Mouse (Mus musculus): ENCODE measurements around the gene Sav1. TPM values are rescaled to one million over a fixed set of nuclear protein-coding genes. Genes with fewer than 3 reads are reported as not detected.

Gene Sav1
- total RNA-seq (2021): 10 to 100 TPM; 16.9 to 19.6 TPM
- long read RNA-seq, experiment 1, transcript Sav1-201 (5 exons, 2,524 nt): major isoform, 12 of 15 reads
- long read RNA-seq, experiment 1, partial matches to known transcripts: 2 of 15 reads
- long read RNA-seq, experiment 1, other reads (novel, unspliced or antisense): 1 of 15 reads
- long read RNA-seq, experiment 2, transcript Sav1-201 (5 exons, 2,524 nt): major isoform, 12 of 17 reads
- long read RNA-seq, experiment 2, partial matches to known transcripts: 0 of 17 reads
- long read RNA-seq, experiment 2, other reads (novel, unspliced or antisense): 5 of 17 reads

- peak; percentile 84 for DNase-seq (ENCODE audit: low spot score in 2 of 2)
Observed at GRCm38 (mm10) chr12:69986786-69987497, at the start of gene Sav1. Sav1 (minus strand) TSS chr12:69987002.

- no peak for DNase-seq (ENCODE audit: low spot score in 2 of 2)
Observed at GRCm38 (mm10) chr12:70026233-70026632, 39.4 kb upstream of the Sav1 start.

- DNase-seq (ENCODE audit: low spot score in 2 of 2): no peak
Observed at GRCm38 (mm10) chr12:70025431-70025830, 38.6 kb upstream of the Sav1 start.

GRCm38 (mm10) chr12:70023580-70023979, 36.8 kb upstream of the Sav1 start:
- no peak for DNase-seq (ENCODE audit: low spot score in 2 of 2)

- no peak for DNase-seq (ENCODE audit: low spot score in 2 of 2)
Observed at GRCm38 (mm10) chr12:70018153-70018552, 31.4 kb upstream of the Sav1 start.

GRCm38 (mm10) chr12:70015936-70016335, 29.1 kb upstream of the Sav1 start:
- no peak for DNase-seq (ENCODE audit: low spot score in 2 of 2)

- no peak for DNase-seq (ENCODE audit: low spot score in 2 of 2)
Observed at GRCm38 (mm10) chr12:70011681-70012080, 24.9 kb upstream of the Sav1 start.

GRCm38 (mm10) chr12:70010356-70010755, 23.6 kb upstream of the Sav1 start:
- DNase-seq (ENCODE audit: low spot score in 2 of 2): no peak

- DNase-seq (ENCODE audit: low spot score in 2 of 2): no peak
Observed at GRCm38 (mm10) chr12:70005103-70005502, 18.3 kb upstream of the Sav1 start.

GRCm38 (mm10) chr12:69998186-69998983, 11.6 kb upstream of the Sav1 start:
- DNase-seq (ENCODE audit: low spot score in 2 of 2): no peak

- DNase-seq (ENCODE audit: low spot score in 2 of 2): no peak
Observed at GRCm38 (mm10) chr12:69995382-69995781, 8.6 kb upstream of the Sav1 start.

GRCm38 (mm10) chr12:69986241-69986762, 500 bp downstream of the Sav1 start:
- no peak for DNase-seq (ENCODE audit: low spot score in 2 of 2)

GRCm38 (mm10) chr12:69985546-69985945, 1.3 kb downstream of the Sav1 start:
- no peak for DNase-seq (ENCODE audit: low spot score in 2 of 2)

- no peak for DNase-seq (ENCODE audit: low spot score in 2 of 2)
Observed at GRCm38 (mm10) chr12:69982874-69983273, 3.9 kb downstream of the Sav1 start.

GRCm38 (mm10) chr12:69977376-69977998, 9.3 kb downstream of the Sav1 start:
- no peak for DNase-seq (ENCODE audit: low spot score in 2 of 2)

- DNase-seq (ENCODE audit: low spot score in 2 of 2): no peak
Observed at GRCm38 (mm10) chr12:69976688-69977087, 10.1 kb downstream of the Sav1 start.

GRCm38 (mm10) chr12:69973666-69974065, 13.1 kb downstream of the Sav1 start:
- DNase-seq (ENCODE audit: low spot score in 2 of 2): no peak

GRCm38 (mm10) chr12:69968154-69968553, 18.6 kb downstream of the Sav1 start:
- DNase-seq (ENCODE audit: low spot score in 2 of 2): no peak

GRCm38 (mm10) chr12:69967112-69967511, 19.7 kb downstream of the Sav1 start:
- no peak for DNase-seq (ENCODE audit: low spot score in 2 of 2)

- DNase-seq (ENCODE audit: low spot score in 2 of 2): no peak
Observed at GRCm38 (mm10) chr12:69966071-69966470, 20.7 kb downstream of the Sav1 start.

GRCm38 (mm10) chr12:69965644-69966043, 21.2 kb downstream of the Sav1 start:
- no peak for DNase-seq (ENCODE audit: low spot score in 2 of 2)
